Mouse (Mus musculus) left cerebral cortex, postnatal 14 days (tissue): ENCODE data around the gene Qtrt1. TPM values are rescaled to one million over a fixed set of nuclear protein-coding genes. Genes with fewer than 3 reads are reported as not detected.

ENCODE experiments used
- DNase-seq, 2 experiments: peaks; one replicate each; pipeline ENCODE4 v3.0.0; 2021 to 2022; ENCODE audit warnings: low spot score in 2 of 2, mixed read lengths in 1 of 2
- intact Hi-C: fragments of 180-260 bp; cut with DNase I; formaldehyde crosslinking; loops from one replicate; pipeline ENCODE4 v1.15.1; 2025
- total RNA-seq, 2 experiments: library from RNA; stranded (reverse); gene quantifications; 2 replicates each; pipeline ENCODE4 v1.2.3; 2021

The Qtrt1 gene
- total RNA-seq, 2 experiments from 2014 or later: 24.3 to 26.2 TPM

GRCm38 (mm10) chr9:21440387-21440786, 28.8 kb downstream of the Qtrt1 start:
- DNase-seq: no peak
- intact Hi-C loops: no loop called here

- no peak for DNase-seq
- intact Hi-C loops: no loop called here
Observed at GRCm38 (mm10) chr9:21443853-21444252, 32.2 kb downstream of the Qtrt1 start.

- intact Hi-C loops: no loop called here
- no peak for DNase-seq
Observed at GRCm38 (mm10) chr9:21444574-21444973, 32.9 kb downstream of the Qtrt1 start.

GRCm38 (mm10) chr9:21445081-21445744, 33.6 kb downstream of the Qtrt1 start:
- DNase-seq: no peak
- intact Hi-C loops: no loop called here

- intact Hi-C loops: no loop called here
Observed at GRCm38 (mm10) chr9:21447778-21448177, 36.1 kb downstream of the Qtrt1 start.

GRCm38 (mm10) chr9:21449710-21450109, 38.1 kb downstream of the Qtrt1 start:
- intact Hi-C loops: no loop called here
- no peak for DNase-seq

More at GRCm38 (mm10) chr9:21447778-21448177, 36.1 kb downstream of the Qtrt1 start:
- DNase-seq: no peak

- intact Hi-C loops: no loop called here
- DNase-seq: no peak
Observed at GRCm38 (mm10) chr9:21450270-21450669, 38.6 kb downstream of the Qtrt1 start.

- intact Hi-C loops: no loop called here
- no peak for DNase-seq
Observed at GRCm38 (mm10) chr9:21451391-21451790, 39.8 kb downstream of the Qtrt1 start.

GRCm38 (mm10) chr9:21451870-21452269, 40.2 kb downstream of the Qtrt1 start:
- intact Hi-C loops: no loop called here
- DNase-seq: no peak

GRCm38 (mm10) chr9:21453003-21453402, 41.4 kb downstream of the Qtrt1 start:
- DNase-seq: no peak

GRCm38 (mm10) chr9:21453459-21453858, 41.8 kb downstream of the Qtrt1 start:
- intact Hi-C loops: no loop called here
- DNase-seq: no peak

More at GRCm38 (mm10) chr9:21453003-21453402, 41.4 kb downstream of the Qtrt1 start:
- intact Hi-C loops: no loop called here

GRCm38 (mm10) chr9:21454556-21454955, 42.9 kb downstream of the Qtrt1 start:
- DNase-seq: no peak
- intact Hi-C loops: no loop called here

GRCm38 (mm10) chr9:21455103-21455770, 43.6 kb downstream of the Qtrt1 start:
- intact Hi-C loops: no loop called here
- no peak for DNase-seq

- intact Hi-C loops: no loop called here
Observed at GRCm38 (mm10) chr9:21456246-21456929, 44.8 kb downstream of the Qtrt1 start.

GRCm38 (mm10) chr9:21456930-21457634, 45.4 kb downstream of the Qtrt1 start:
- no peak for DNase-seq
- intact Hi-C loops: no loop called here

More at GRCm38 (mm10) chr9:21456246-21456929, 44.8 kb downstream of the Qtrt1 start:
- DNase-seq: no peak

- intact Hi-C loops: no loop called here
- DNase-seq: no peak
Observed at GRCm38 (mm10) chr9:21458821-21459220, 47.2 kb downstream of the Qtrt1 start.

- no peak for DNase-seq
- intact Hi-C loops: loop anchor here (5.0 kb wide), 1 partner anchor 33 kb away; no protein-coding TSS in a partner anchor
Observed at GRCm38 (mm10) chr9:21460400-21460940, 48.8 kb downstream of the Qtrt1 start.

GRCm38 (mm10) chr9:21463138-21463590, 51.5 kb downstream of the Qtrt1 start:
- DNase-seq: peak; percentile 46 to 47
- intact Hi-C loops: loop anchor here (5.0 kb wide), 1 partner anchor 36 kb away; no protein-coding TSS in a partner anchor
